Mouse (Mus musculus): ENCODE data around the gene Adam17. TPM values are rescaled to one million over a fixed set of nuclear protein-coding genes. Genes with fewer than 3 reads are reported as not detected.

Adam17 gene
- total and polyA plus RNA-seq, 3 experiments, result 25.9 to 43.8 (median 40.2) TPM

GRCm38 (mm10) chr12:21315923-21316868 is 57.2 kb downstream of the Adam17 start, which contains the start of gene Iah1:
TSS of gene Iah1 (plus strand) at chr12:21316389.
- peak; percentile 93 for DNase-seq

GRCm38 (mm10) chr12:21312201-21312600 is 61.2 kb downstream of the Adam17 start:
- DNase-seq, result no peak

- no peak for DNase-seq
Observed at GRCm38 (mm10) chr12:21306721-21307120, 66.7 kb downstream of the Adam17 start.

DNA sequence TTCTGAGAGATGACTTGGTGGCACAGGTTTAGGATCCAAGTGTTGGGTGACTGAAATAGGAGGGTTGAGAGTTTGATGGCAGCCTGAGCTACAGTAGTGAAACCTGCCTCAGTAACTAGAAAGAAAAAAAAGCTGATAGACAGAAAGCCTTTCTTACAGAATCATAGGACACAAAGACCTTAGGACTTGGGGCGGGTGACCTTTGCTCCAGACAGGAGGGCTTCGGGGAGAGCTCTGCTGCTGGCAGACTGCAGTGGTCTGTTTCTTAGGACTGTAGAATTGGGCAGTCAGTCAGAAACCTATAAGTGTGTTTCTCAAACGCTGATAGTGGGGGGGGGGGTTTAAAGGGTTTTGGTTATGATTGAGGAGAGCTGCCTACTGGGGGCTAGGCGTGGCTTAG is 67.7 kb downstream of the Adam17 start:
- no peak for DNase-seq

DNA sequence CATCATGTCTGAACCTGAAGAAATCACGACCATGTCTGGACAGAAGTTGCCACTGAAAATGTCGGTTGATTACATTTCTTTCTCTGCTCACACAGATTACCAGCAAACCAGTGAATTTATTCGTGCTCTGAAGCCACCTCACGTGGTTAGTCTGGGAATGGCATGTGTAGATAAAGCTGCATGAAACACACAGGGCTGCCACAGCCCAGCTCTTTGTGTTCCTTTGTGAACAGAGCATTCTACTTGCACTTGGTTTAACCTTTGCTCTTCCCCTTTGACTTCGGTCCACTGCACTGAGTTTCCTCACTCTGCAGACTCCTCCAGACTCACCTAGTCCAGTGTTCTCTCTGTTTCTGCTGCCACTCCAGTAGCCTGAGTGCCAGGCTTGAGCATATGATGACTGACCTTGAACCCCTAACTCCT is 71.1 kb downstream of the Adam17 start:
- no peak for DNase-seq

DNA sequence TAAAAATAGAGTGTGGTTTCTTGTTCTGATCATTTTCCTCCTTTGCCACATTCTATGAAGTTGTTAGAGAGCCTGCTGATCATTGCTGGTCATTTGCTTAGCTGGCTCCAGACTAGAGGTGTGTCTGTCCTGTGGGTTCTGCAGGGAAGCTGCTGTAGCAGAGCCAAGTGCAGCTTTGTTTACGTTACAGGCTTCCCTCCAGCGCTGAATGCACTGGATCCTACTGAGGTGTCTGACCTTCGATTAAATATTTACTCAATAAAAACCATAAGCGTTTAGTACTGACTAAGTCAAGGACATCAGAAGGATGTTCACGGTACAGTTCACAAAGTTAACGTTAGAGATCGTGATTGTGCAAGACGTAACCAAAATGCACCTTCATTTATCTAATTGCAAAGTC is 71.5 kb downstream of the Adam17 start:
- no peak for DNase-seq

GRCm38 (mm10) chr12:21301324-21301723 is 72.1 kb downstream of the Adam17 start:
- peak; percentile 84 for DNase-seq

- DNase-seq, result no peak
Observed at GRCm38 (mm10) chr12:21298856-21299255, 74.6 kb downstream of the Adam17 start.

GRCm38 (mm10) chr12:21289651-21290050 is 83.8 kb downstream of the Adam17 start:
- no peak for DNase-seq

DNA sequence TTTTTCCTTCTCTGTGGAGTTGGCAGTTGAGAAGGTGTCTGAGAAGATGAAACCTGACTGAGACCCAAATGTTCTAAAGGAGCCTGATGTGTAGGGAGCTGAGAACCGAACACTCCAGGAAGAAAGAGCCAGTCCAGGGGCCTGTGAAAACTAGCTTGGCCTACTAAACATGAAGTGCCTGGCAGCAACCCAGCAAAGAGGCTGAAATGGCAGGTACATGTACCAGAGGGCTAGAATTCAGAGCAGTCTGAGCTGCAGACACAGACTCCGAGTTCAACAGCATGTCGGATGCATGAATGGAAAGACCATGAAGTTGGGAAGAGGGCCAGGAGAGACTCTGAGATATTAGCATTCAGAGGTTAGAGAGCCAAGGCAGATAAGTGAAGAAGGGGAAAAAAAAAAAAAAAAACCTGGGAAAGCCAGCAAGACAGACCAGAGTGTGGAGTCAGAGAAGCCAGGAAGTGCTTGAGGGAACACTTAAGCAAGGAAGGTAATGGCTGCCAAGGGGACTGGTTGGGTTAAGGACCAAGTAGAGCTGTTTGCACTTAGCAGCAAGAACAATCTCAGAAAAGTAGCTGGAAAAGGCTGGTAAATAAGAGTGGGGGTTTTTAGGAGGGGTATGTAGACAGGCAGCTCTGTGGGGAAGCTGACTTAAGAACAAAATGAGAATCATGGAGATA is 84.6 kb downstream of the Adam17 start:
- no peak for DNase-seq

- DNase-seq, result no peak
Observed at GRCm38 (mm10) chr12:21286712-21287650, 86.5 kb downstream of the Adam17 start.

GRCm38 (mm10) chr12:21286243-21286622 is 87.2 kb downstream of the Adam17 start, which contains the start of gene Itgb1bp1:
TSS of gene Itgb1bp1 (minus strand) at chr12:21286284.
- peak; percentile 99 for DNase-seq

GRCm38 (mm10) chr12:21285508-21286242 is 87.8 kb downstream of the Adam17 start:
- DNase-seq, result no peak

DNA sequence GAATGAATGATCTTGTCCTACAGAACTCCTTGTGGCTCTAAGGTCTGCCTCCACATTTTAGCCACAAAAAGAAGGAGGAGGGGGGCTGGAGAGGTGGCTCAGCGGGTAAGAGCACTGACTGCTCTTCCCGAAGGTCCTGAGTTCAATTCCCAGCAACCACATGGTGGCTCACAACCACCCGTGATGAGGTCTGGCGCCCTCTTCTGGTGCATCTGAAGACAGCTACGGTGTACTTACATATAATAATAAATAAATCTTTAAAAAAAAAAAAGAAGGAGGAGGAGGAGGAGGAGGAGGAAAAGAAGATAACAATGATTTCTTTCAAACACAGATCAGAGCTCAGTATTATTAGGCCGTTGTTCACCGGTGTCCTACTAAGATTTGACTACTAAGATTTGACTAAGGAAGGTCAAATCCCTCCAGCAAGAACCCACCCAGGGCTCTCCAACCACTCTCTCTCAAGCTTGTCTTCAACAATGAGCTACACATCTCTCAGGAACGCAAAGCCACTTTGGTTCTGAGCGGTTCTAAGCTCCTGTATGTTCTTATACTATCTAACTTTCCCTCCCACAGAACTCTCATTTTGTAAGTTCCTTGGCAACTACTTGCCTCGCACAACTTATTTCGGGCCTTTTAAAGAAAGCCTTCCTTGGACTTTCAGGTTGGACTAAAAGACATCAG is 88.5 kb downstream of the Adam17 start, which contains the start of gene Cpsf3:
TSS of gene Cpsf3 (plus strand) at position 631 of the 681 bp plus-strand sequence.
- no peak for DNase-seq

DNA sequence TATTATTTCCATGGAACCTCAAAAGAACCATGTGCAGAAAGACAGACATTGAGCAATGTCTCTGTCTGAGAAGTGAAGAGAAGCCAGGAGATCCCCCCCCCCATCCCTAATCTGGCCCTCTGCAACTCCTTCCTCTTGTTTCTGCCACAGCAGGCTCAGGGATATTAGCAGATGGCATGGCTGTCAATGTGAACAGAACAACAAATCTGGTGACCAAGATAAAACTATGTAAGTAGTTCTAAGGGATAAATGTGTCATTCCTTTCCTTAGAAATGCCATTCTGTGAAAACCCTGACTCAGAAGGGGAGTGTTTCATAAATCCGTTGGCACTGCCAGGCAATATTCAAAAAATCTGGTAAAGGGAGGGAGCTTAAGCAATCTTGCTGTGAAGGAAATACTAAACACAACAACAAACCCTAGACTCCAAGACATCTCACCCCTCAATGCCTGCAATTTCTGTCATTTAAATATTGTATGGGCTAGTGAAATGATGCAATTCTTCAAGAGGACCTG is 96.0 kb downstream of the Adam17 start:
- DNase-seq, result peak; percentile 56

DNA sequence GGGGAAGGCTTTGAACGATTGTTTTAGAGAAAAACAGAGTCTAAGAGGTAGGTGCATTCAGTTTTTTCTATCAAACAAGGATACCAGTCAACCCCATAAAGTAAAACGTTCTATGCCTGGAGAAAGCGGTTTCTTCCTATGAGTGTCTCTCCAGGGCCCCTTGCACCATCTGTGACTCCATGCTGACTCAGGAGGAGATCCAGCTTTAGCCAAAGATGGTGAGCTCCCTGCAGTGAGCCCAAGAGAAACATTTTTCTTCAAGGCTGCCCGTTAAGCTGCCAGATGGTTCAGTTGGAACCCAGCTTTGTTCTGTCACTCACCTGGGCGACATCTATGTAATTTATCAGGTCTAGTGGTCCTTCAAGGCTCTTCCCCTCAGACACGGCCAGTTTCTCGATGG is 99.0 kb downstream of the Adam17 start:
- peak; percentile 61 for DNase-seq
